Mouse (Mus musculus): ENCODE measurements around the gene Slc7a5. TPM values are rescaled to one million over a fixed set of nuclear protein-coding genes. Genes with fewer than 3 reads are reported as not detected.

Slc7a5 gene
- polyA plus RNA-seq, 1 experiment from 2014 or later, result 38.7 TPM

- H3K27ac ChIP-seq (replicated peaks), result no peak overlapping the region
- no peak overlapping the region for H3K9ac ChIP-seq
- no peaks in the 10 kb centered on the region for H3K9me3 ChIP-seq
- H3K36me3 ChIP-seq, result peaks cover 53% of the 10 kb centered on the region
- H3K27me3 ChIP-seq, result no peaks in the 10 kb centered on the region
- H3K4me2 ChIP-seq, result no peak overlapping the region
- WGBS, result 63% methylated on average over 1 of the region's 1 CpGs
- H3K4me1 ChIP-seq (replicated peaks), result no peaks in the 10 kb centered on the region
- no peak for ATAC-seq (ENCODE audit: low read depth)
- H3K4me3 ChIP-seq, result no peak overlapping the region
Measured at GRCm38 (mm10) chr8:121887547-121887946, 19.9 kb downstream of the Slc7a5 start.

GRCm38 (mm10) chr8:121885433-121885832 is 22.1 kb downstream of the Slc7a5 start:
- H3K27me3 ChIP-seq, result no peaks in the 10 kb centered on the region
- H3K4me2 ChIP-seq, result no peak overlapping the region
- no peaks in the 10 kb centered on the region for H3K9me3 ChIP-seq
- ATAC-seq (ENCODE audit: low read depth), result no peak
- WGBS, result 78% methylated on average over 6 of the region's 6 CpGs
- no peak overlapping the region for H3K9ac ChIP-seq
- no peak overlapping the region for H3K4me3 ChIP-seq
- no peaks in the 10 kb centered on the region; the same call in 1 of the 2 replicates for H3K4me1 ChIP-seq (replicated peaks)
- H3K27ac ChIP-seq (replicated peaks), result no peak overlapping the region
- H3K36me3 ChIP-seq, result peaks cover 61% of the 10 kb centered on the region

GRCm38 (mm10) chr8:121885001-121885400 is 22.5 kb downstream of the Slc7a5 start:
- Histone ChIP-seq H3K36me3 (peaks cover 61% of the 10 kb centered on the region), H3K9me3 (no peaks in the 10 kb centered on the region), H3K27me3 (no peaks in the 10 kb centered on the region), H3K4me1 (replicated peaks) (no peaks in the 10 kb centered on the region; the same call in 1 of the 2 replicates), H3K4me2 (no peak overlapping the region), H3K4me3 (no peak overlapping the region), H3K9ac (no peak overlapping the region), H3K27ac (replicated peaks) (no peak overlapping the region)
- WGBS, result 94% methylated on average over 9 of the region's 9 CpGs
- ATAC-seq (ENCODE audit: low read depth), result no peak

- 83% methylated on average over 3 of the region's 3 CpGs for WGBS
Measured at GRCm38 (mm10) chr8:121884181-121884580, 23.3 kb downstream of the Slc7a5 start.

GRCm38 (mm10) chr8:121881921-121882320 is 25.6 kb downstream of the Slc7a5 start:
- Histone ChIP-seq H3K9me3 (no peaks in the 10 kb centered on the region), H3K9ac (no peak overlapping the region), H3K4me3 (no peak overlapping the region), H3K4me2 (no peak overlapping the region), H3K36me3 (peaks cover 51% of the 10 kb centered on the region), H3K4me1 (replicated peaks) (no peaks in the 10 kb centered on the region; the same call in 1 of the 2 replicates), H3K27ac (replicated peaks) (no peak overlapping the region), H3K27me3 (no peaks in the 10 kb centered on the region)
- 91% methylated on average over 5 of the region's 5 CpGs for WGBS
- no peak for ATAC-seq (ENCODE audit: low read depth)

More at GRCm38 (mm10) chr8:121884181-121884580, 23.3 kb downstream of the Slc7a5 start:
- H3K9ac ChIP-seq, result no peak overlapping the region
- H3K4me2 ChIP-seq, result no peak overlapping the region
- no peaks in the 10 kb centered on the region; the same call in 1 of the 2 replicates for H3K4me1 ChIP-seq (replicated peaks)
- H3K4me3 ChIP-seq, result no peak overlapping the region
- H3K36me3 ChIP-seq, result peaks cover 61% of the 10 kb centered on the region
- H3K27me3 ChIP-seq, result no peaks in the 10 kb centered on the region
- no peak for ATAC-seq (ENCODE audit: low read depth)
- no peaks in the 10 kb centered on the region for H3K9me3 ChIP-seq
- no peak overlapping the region for H3K27ac ChIP-seq (replicated peaks)

GRCm38 (mm10) chr8:121880818-121881217 is 26.7 kb downstream of the Slc7a5 start:
- no peaks in the 10 kb centered on the region for H3K27me3 ChIP-seq
- peaks cover 41% of the 10 kb centered on the region for H3K36me3 ChIP-seq
- 33% methylated on average over 1 of the region's 1 CpGs for WGBS
- H3K4me1 ChIP-seq (replicated peaks), result no peaks in the 10 kb centered on the region; the same call in 1 of the 2 replicates
- H3K4me3 ChIP-seq, result no peak overlapping the region
- H3K9me3 ChIP-seq, result no peaks in the 10 kb centered on the region
- no peak overlapping the region for H3K9ac ChIP-seq
- no peak for ATAC-seq (ENCODE audit: low read depth)
- H3K4me2 ChIP-seq, result no peak overlapping the region
- H3K27ac ChIP-seq (replicated peaks), result no peak overlapping the region

- no peak overlapping the region for H3K4me2 ChIP-seq
- no peak for ATAC-seq (ENCODE audit: low read depth)
- H3K9me3 ChIP-seq, result no peaks in the 10 kb centered on the region
- H3K4me1 ChIP-seq (replicated peaks), result peaks cover under 1% of the 10 kb centered on the region; the same call in 1 of the 2 replicates
- H3K4me3 ChIP-seq, result no peak overlapping the region
- H3K27me3 ChIP-seq, result no peaks in the 10 kb centered on the region
- H3K9ac ChIP-seq, result no peak overlapping the region
- peaks cover 30% of the 10 kb centered on the region for H3K36me3 ChIP-seq
- 83% methylated on average over 3 of the region's 3 CpGs for WGBS
- H3K27ac ChIP-seq (replicated peaks), result no peak overlapping the region
Measured at GRCm38 (mm10) chr8:121879712-121880111, 27.8 kb downstream of the Slc7a5 start.

- Histone ChIP-seq H3K4me2 (no peak overlapping the region), H3K4me3 (no peak overlapping the region), H3K27me3 (no peaks in the 10 kb centered on the region), H3K4me1 (replicated peaks) (peaks cover 8% of the 10 kb centered on the region; the same call in 1 of the 2 replicates), H3K27ac (replicated peaks) (no peak overlapping the region), H3K9ac (0 out of 2 replicates have a peak overlapping the region, but pooled peaks have one; percentile 17), H3K36me3 (peaks cover 12% of the 10 kb centered on the region), H3K9me3 (no peaks in the 10 kb centered on the region)
- no peak for ATAC-seq (ENCODE audit: low read depth)
- WGBS, result 88% methylated on average over 7 of the region's 7 CpGs
Measured at GRCm38 (mm10) chr8:121877828-121878480, 29.5 kb downstream of the Slc7a5 start.

- Histone ChIP-seq H3K4me3 (no peak overlapping the region), H3K9me3 (no peaks in the 10 kb centered on the region), H3K27me3 (no peaks in the 10 kb centered on the region), H3K27ac (replicated peaks) (no peak overlapping the region), H3K4me2 (no peak overlapping the region), H3K9ac (no peak overlapping the region), H3K4me1 (replicated peaks) (peaks cover 14% of the 10 kb centered on the region), H3K36me3 (peaks cover 5% of the 10 kb centered on the region; the same call in 1 of the 2 replicates)
- WGBS, result 80% methylated on average over 5 of the region's 5 CpGs
- no peak for ATAC-seq (ENCODE audit: low read depth)
Measured at GRCm38 (mm10) chr8:121877212-121877611, 30.3 kb downstream of the Slc7a5 start.

- ATAC-seq (ENCODE audit: low read depth), result no peak
- Histone ChIP-seq H3K9me3 (no peaks in the 10 kb centered on the region), H3K9ac (no peak overlapping the region), H3K4me2 (no peak overlapping the region), H3K4me1 (replicated peaks) (peaks cover 22% of the 10 kb centered on the region), H3K27ac (replicated peaks) (no peak overlapping the region), H3K4me3 (no peak overlapping the region), H3K36me3 (no peaks in the 10 kb centered on the region), H3K27me3 (no peaks in the 10 kb centered on the region)
- 88% methylated on average over 9 of the region's 9 CpGs for WGBS
Measured at GRCm38 (mm10) chr8:121875517-121875916, 32.0 kb downstream of the Slc7a5 start.

GRCm38 (mm10) chr8:121875045-121875444 is 32.4 kb downstream of the Slc7a5 start:
- H3K27ac ChIP-seq (replicated peaks), result peak overlapping the region; percentile 28; the same call in 1 of the 2 replicates
- no peak overlapping the region for H3K4me2 ChIP-seq
- H3K9me3 ChIP-seq, result no peaks in the 10 kb centered on the region
- peaks cover 22% of the 10 kb centered on the region for H3K4me1 ChIP-seq (replicated peaks)
- WGBS, result 52% methylated on average over 3 of the region's 3 CpGs
- H3K9ac ChIP-seq, result no peak overlapping the region
- H3K27me3 ChIP-seq, result no peaks in the 10 kb centered on the region
- no peak for ATAC-seq (ENCODE audit: low read depth)
- H3K36me3 ChIP-seq, result no peaks in the 10 kb centered on the region
- no peak overlapping the region for H3K4me3 ChIP-seq

- no peak for ATAC-seq (ENCODE audit: low read depth)
- Histone ChIP-seq H3K4me1 (replicated peaks) (peaks cover 22% of the 10 kb centered on the region), H3K36me3 (no peaks in the 10 kb centered on the region), H3K27me3 (no peaks in the 10 kb centered on the region), H3K9me3 (no peaks in the 10 kb centered on the region), H3K9ac (no peak overlapping the region), H3K27ac (replicated peaks) (peak overlapping the region; percentile 28; the same call in 1 of the 2 replicates), H3K4me2 (no peak overlapping the region), H3K4me3 (no peak overlapping the region)
- WGBS, result 68% methylated on average over 9 of the region's 9 CpGs
Measured at GRCm38 (mm10) chr8:121874031-121874430, 33.5 kb downstream of the Slc7a5 start.

Measured in neural tube, embryonic 13.5 days (tissue).